Mouse (Mus musculus): ENCODE results near the gene Evi2. TPM values are rescaled to one million over a fixed set of nuclear protein-coding genes. Genes with fewer than 3 reads are reported as not detected.

Evi2 gene
- polyA plus RNA-seq (2014; fragmentation: Nextera tagmentation; extraction: Ambion mirVana) = 1.2 and 1.5 TPM in 2 replicates

GRCm38 (mm10) chr11:79530333-79530761 lies at the start of gene Evi2, which contains the start of gene Evi2a:
Gene Evi2 (minus strand): TSS chr11:79530589.
Gene Evi2a (minus strand): TSS chr11:79530609.
- DNase-seq (ENCODE audit: low spot score) = no peak

GRCm38 (mm10) chr11:79577741-79578140 lies 47.4 kb upstream of the Evi2 start:
- no peaks in the 10 kb centered on the region for H3K9me3 ChIP-seq (ENCODE audit: control insufficient read depth, low read length)
- H3K36me3 ChIP-seq (ENCODE audit: control insufficient read depth, insufficient read depth, low read length) = peaks cover 46% of the 10 kb centered on the region
- no peak for ATAC-seq (replicated peaks; ENCODE audit: low FRiP score, low TSS enrichment, low read depth)
- no peaks in the 10 kb centered on the region for H3K4me1 ChIP-seq (replicated peaks; ENCODE audit: control insufficient read depth, insufficient read depth, low read length)
- no peaks in the 10 kb centered on the region for H3K27me3 ChIP-seq (replicated peaks; ENCODE audit: control insufficient read depth, insufficient read depth, low read length)
- H3K4me2 ChIP-seq (ENCODE audit: low read length) = no peak overlapping the region
- no peak overlapping the region for H3K9ac ChIP-seq (ENCODE audit: low read length)
- peak; percentile 83 for DNase-seq (ENCODE audit: low spot score)
- H3K4me3 ChIP-seq (ENCODE audit: low read depth, low read length) = no peak overlapping the region
- 55% methylated on average over 5 of the region's 5 CpGs for WGBS
- no peak overlapping the region for H3K27ac ChIP-seq (ENCODE audit: low read depth)

More at GRCm38 (mm10) chr11:79530333-79530761, at the start of gene Evi2, which contains the start of gene Evi2a:
- Histone ChIP-seq H3K4me1 (replicated peaks; ENCODE audit: control insufficient read depth, insufficient read depth, low read length) (no peaks in the 10 kb centered on the region), H3K9ac (ENCODE audit: low read length) (no peak within 1 kb of the TSS), H3K27ac (ENCODE audit: low read depth) (no peak within 1 kb of the TSS), H3K4me3 (ENCODE audit: low read depth, low read length) (no peak within 1 kb of the TSS), H3K4me2 (ENCODE audit: low read length) (no peak within 1 kb of the TSS), H3K9me3 (ENCODE audit: control insufficient read depth, low read length) (no peaks in the 10 kb centered on the region), H3K36me3 (ENCODE audit: control insufficient read depth, insufficient read depth, low read length) (peaks cover 14% of the 10 kb centered on the region), H3K27me3 (replicated peaks; ENCODE audit: control insufficient read depth, insufficient read depth, low read length) (no peaks in the 10 kb centered on the region)
- no peak for ATAC-seq (replicated peaks; ENCODE audit: low FRiP score, low TSS enrichment, low read depth)
- WGBS = 89% methylated on average over 7 of the region's 7 CpGs

GRCm38 (mm10) chr11:79575383-79576073 lies 45.1 kb upstream of the Evi2 start:
- Histone ChIP-seq H3K27ac (ENCODE audit: low read depth) (no peak overlapping the region), H3K9ac (ENCODE audit: low read length) (no peak overlapping the region), H3K4me2 (ENCODE audit: low read length) (no peak overlapping the region), H3K4me1 (replicated peaks; ENCODE audit: control insufficient read depth, insufficient read depth, low read length) (no peaks in the 10 kb centered on the region), H3K4me3 (ENCODE audit: low read depth, low read length) (no peak overlapping the region), H3K36me3 (ENCODE audit: control insufficient read depth, insufficient read depth, low read length) (peaks cover 57% of the 10 kb centered on the region), H3K27me3 (replicated peaks; ENCODE audit: control insufficient read depth, insufficient read depth, low read length) (no peaks in the 10 kb centered on the region), H3K9me3 (ENCODE audit: control insufficient read depth, low read length) (no peaks in the 10 kb centered on the region)
- DNase-seq (ENCODE audit: low spot score) (no peak), ATAC-seq (replicated peaks; ENCODE audit: low FRiP score, low TSS enrichment, low read depth) (no peak)
- WGBS = 92% methylated on average over 14 of the region's 14 CpGs

- no peak overlapping the region for H3K27ac ChIP-seq (ENCODE audit: low read depth)
- no peak for DNase-seq (ENCODE audit: low spot score)
- no peaks in the 10 kb centered on the region for H3K27me3 ChIP-seq (replicated peaks; ENCODE audit: control insufficient read depth, insufficient read depth, low read length)
- no peaks in the 10 kb centered on the region for H3K4me1 ChIP-seq (replicated peaks; ENCODE audit: control insufficient read depth, insufficient read depth, low read length)
- WGBS = 83% methylated on average over 3 of the region's 3 CpGs
- no peak overlapping the region for H3K9ac ChIP-seq (ENCODE audit: low read length)
- no peaks in the 10 kb centered on the region for H3K9me3 ChIP-seq (ENCODE audit: control insufficient read depth, low read length)
- no peak overlapping the region for H3K4me3 ChIP-seq (ENCODE audit: low read depth, low read length)
- no peak for ATAC-seq (replicated peaks; ENCODE audit: low FRiP score, low TSS enrichment, low read depth)
- H3K4me2 ChIP-seq (ENCODE audit: low read length) = no peak overlapping the region
- H3K36me3 ChIP-seq (ENCODE audit: control insufficient read depth, insufficient read depth, low read length) = peaks cover 68% of the 10 kb centered on the region
These were observed 43.4 kb upstream of the Evi2 start for GRCm38 (mm10) chr11:79573836-79574235.

- no peak overlapping the region for H3K4me2 ChIP-seq (ENCODE audit: low read length)
- ATAC-seq (replicated peaks; ENCODE audit: low FRiP score, low TSS enrichment, low read depth) (no peak), DNase-seq (ENCODE audit: low spot score) (no peak)
- H3K27me3 ChIP-seq (replicated peaks; ENCODE audit: control insufficient read depth, insufficient read depth, low read length) = no peaks in the 10 kb centered on the region
- no peaks in the 10 kb centered on the region for H3K4me1 ChIP-seq (replicated peaks; ENCODE audit: control insufficient read depth, insufficient read depth, low read length)
- WGBS = 96% methylated on average over 2 of the region's 2 CpGs
- H3K4me3 ChIP-seq (ENCODE audit: low read depth, low read length) = no peak overlapping the region
- no peak overlapping the region for H3K9ac ChIP-seq (ENCODE audit: low read length)
- H3K9me3 ChIP-seq (ENCODE audit: control insufficient read depth, low read length) = no peaks in the 10 kb centered on the region
- no peak overlapping the region for H3K27ac ChIP-seq (ENCODE audit: low read depth)
- H3K36me3 ChIP-seq (ENCODE audit: control insufficient read depth, insufficient read depth, low read length) = peaks cover 85% of the 10 kb centered on the region
These were observed 39.9 kb upstream of the Evi2 start for GRCm38 (mm10) chr11:79570319-79570718.

GRCm38 (mm10) chr11:79568197-79568911 lies 38.0 kb upstream of the Evi2 start:
- WGBS = 84% methylated on average over 11 of the region's 11 CpGs
- ATAC-seq (replicated peaks; ENCODE audit: low FRiP score, low TSS enrichment, low read depth) = no peak
- no peak overlapping the region for H3K27ac ChIP-seq (ENCODE audit: low read depth)
- H3K4me2 ChIP-seq (ENCODE audit: low read length) = no peak overlapping the region
- DNase-seq (ENCODE audit: low spot score) = no peak
- H3K4me1 ChIP-seq (replicated peaks; ENCODE audit: control insufficient read depth, insufficient read depth, low read length) = no peaks in the 10 kb centered on the region
- peaks cover 80% of the 10 kb centered on the region for H3K36me3 ChIP-seq (ENCODE audit: control insufficient read depth, insufficient read depth, low read length)
- H3K9me3 ChIP-seq (ENCODE audit: control insufficient read depth, low read length) = no peaks in the 10 kb centered on the region
- H3K4me3 ChIP-seq (ENCODE audit: low read depth, low read length) = no peak overlapping the region
- H3K9ac ChIP-seq (ENCODE audit: low read length) = no peak overlapping the region
- H3K27me3 ChIP-seq (replicated peaks; ENCODE audit: control insufficient read depth, insufficient read depth, low read length) = no peaks in the 10 kb centered on the region

- ATAC-seq (replicated peaks; ENCODE audit: low FRiP score, low TSS enrichment, low read depth) = no peak
- Histone ChIP-seq H3K27ac (ENCODE audit: low read depth) (no peak overlapping the region), H3K9ac (ENCODE audit: low read length) (no peak overlapping the region), H3K9me3 (ENCODE audit: control insufficient read depth, low read length) (no peaks in the 10 kb centered on the region), H3K27me3 (replicated peaks; ENCODE audit: control insufficient read depth, insufficient read depth, low read length) (no peaks in the 10 kb centered on the region), H3K36me3 (ENCODE audit: control insufficient read depth, insufficient read depth, low read length) (peaks cover 85% of the 10 kb centered on the region), H3K4me3 (ENCODE audit: low read depth, low read length) (no peak overlapping the region), H3K4me2 (ENCODE audit: low read length) (no peak overlapping the region), H3K4me1 (replicated peaks; ENCODE audit: control insufficient read depth, insufficient read depth, low read length) (no peaks in the 10 kb centered on the region)
- DNase-seq (ENCODE audit: low spot score) = no peak
- 54% methylated on average over 1 of the region's 1 CpGs for WGBS
These were observed 36.6 kb upstream of the Evi2 start for GRCm38 (mm10) chr11:79566947-79567346.

GRCm38 (mm10) chr11:79563493-79563892 lies 33.1 kb upstream of the Evi2 start:
- H3K9me3 ChIP-seq (ENCODE audit: control insufficient read depth, low read length) = no peaks in the 10 kb centered on the region
- H3K4me1 ChIP-seq (replicated peaks; ENCODE audit: control insufficient read depth, insufficient read depth, low read length) = no peaks in the 10 kb centered on the region
- ATAC-seq (replicated peaks; ENCODE audit: low FRiP score, low TSS enrichment, low read depth) (no peak), DNase-seq (ENCODE audit: low spot score) (no peak)
- whole genome bisulfite sequencing = 87% methylated on average over 7 of the region's 7 CpGs
- H3K9ac ChIP-seq (ENCODE audit: low read length) = no peak overlapping the region
- peaks cover 81% of the 10 kb centered on the region for H3K36me3 ChIP-seq (ENCODE audit: control insufficient read depth, insufficient read depth, low read length)
- no peak overlapping the region for H3K4me2 ChIP-seq (ENCODE audit: low read length)
- H3K4me3 ChIP-seq (ENCODE audit: low read depth, low read length) = no peak overlapping the region
- H3K27me3 ChIP-seq (replicated peaks; ENCODE audit: control insufficient read depth, insufficient read depth, low read length) = no peaks in the 10 kb centered on the region
- H3K27ac ChIP-seq (ENCODE audit: low read depth) = no peak overlapping the region

All from intestine, embryonic 14.5 days (tissue).